Mouse (Mus musculus): Measurements from ENCODE around the gene Aplf. TPM values are rescaled to one million over a fixed set of nuclear protein-coding genes. Genes with fewer than 3 reads are reported as not detected.
"Not testable (repeated sequence)": the region's sequence is repeated elsewhere in the genome, so short reads cannot be mapped to it uniquely, and the experiment has no call there.

The Aplf gene
- polyA plus RNA-seq, 1 experiment from 2014 or later = 14.9 TPM

DNA sequence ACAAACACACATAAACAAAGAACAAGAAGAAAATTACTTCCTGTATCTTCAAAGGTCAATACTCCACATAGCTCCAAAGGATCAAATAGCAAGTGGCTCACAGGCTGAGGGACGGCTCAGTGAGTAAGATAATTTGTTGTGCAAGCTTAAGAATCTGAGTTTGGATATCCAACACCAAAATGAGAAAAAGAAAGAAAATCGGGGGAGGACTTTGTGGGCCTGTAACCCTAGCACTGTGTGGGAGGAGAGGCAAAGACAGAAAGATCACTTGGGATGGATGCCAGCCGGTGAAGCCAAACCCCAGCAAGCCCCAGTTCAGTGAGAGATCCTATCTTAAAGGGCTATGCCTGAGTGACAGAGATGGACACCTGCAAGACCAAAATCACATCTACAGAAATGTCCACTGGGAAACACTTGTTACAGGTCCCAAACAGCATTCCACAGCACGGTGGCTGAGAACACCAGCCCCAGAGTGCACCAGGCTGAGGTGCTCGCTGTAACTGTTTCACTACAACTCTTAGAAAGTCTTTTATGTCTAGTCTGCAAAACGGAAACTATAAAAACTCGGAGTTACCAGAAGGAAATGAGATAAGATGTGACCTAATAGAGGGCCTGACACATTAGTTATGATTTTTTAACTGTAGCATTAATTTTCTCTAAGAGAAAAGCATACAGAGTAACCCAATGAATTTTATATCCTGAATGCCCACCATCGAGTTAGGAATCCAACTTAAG, 17.9 kb downstream of the Aplf start:
- Histone ChIP-seq H3K27ac (ENCODE audit: low read length) (no peak overlapping the region), H3K9ac (replicated peaks; ENCODE audit: low read depth, low read length) (no peak overlapping the region), H3K9me3 (ENCODE audit: control insufficient read depth, low read depth, low read length) (no peaks in the 10 kb centered on the region), H3K36me3 (ENCODE audit: control insufficient read depth, insufficient read depth, low read length) (no peaks in the 10 kb centered on the region), H3K27me3 (ENCODE audit: control insufficient read depth, insufficient read depth, low read length) (no peaks in the 10 kb centered on the region), H3K4me3 (ENCODE audit: low read depth, low read length) (no peak overlapping the region), H3K4me2 (replicated peaks; ENCODE audit: low read depth, low read length) (no peak overlapping the region), H3K4me1 (ENCODE audit: control insufficient read depth, insufficient read depth, low read length) (no peaks in the 10 kb centered on the region)
- ATAC-seq (ENCODE audit: insufficient number of reproducible peaks, insufficient read depth, low FRiP score, low read depth) = no peak
- WGBS = 46% methylated on average over 8 of the region's 8 CpGs

DNA sequence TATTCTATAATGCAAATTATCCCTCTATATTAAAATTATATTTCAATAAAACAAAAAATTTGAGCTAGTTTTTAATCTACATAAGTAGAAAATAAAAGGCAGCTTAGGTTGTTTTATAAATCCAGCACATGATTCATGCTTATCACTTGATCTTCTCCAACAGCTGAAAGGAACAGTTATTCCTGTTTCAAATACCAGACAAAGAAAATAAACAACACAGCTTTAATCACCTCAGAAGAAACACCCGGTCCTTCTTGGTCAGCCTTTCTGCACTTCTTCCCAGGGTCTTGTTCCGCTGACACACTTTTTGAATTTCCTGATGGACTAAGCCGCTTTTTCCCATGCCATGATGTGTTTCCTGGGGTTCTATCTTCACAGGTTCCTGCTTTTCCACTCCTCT, 18.5 kb downstream of the Aplf start:
- H3K4me2 ChIP-seq (replicated peaks; ENCODE audit: low read depth, low read length) = no peak overlapping the region
- H3K9ac ChIP-seq (replicated peaks; ENCODE audit: low read depth, low read length) = no peak overlapping the region
- no peaks in the 10 kb centered on the region for H3K27me3 ChIP-seq (ENCODE audit: control insufficient read depth, insufficient read depth, low read length)
- no peaks in the 10 kb centered on the region for H3K36me3 ChIP-seq (ENCODE audit: control insufficient read depth, insufficient read depth, low read length)
- 52% methylated on average over 3 of the region's 3 CpGs for WGBS
- no peaks in the 10 kb centered on the region for H3K4me1 ChIP-seq (ENCODE audit: control insufficient read depth, insufficient read depth, low read length)
- ATAC-seq (ENCODE audit: insufficient number of reproducible peaks, insufficient read depth, low FRiP score, low read depth) = no peak
- no peak overlapping the region for H3K4me3 ChIP-seq (ENCODE audit: low read depth, low read length)
- no peaks in the 10 kb centered on the region for H3K9me3 ChIP-seq (ENCODE audit: control insufficient read depth, low read depth, low read length)
- H3K27ac ChIP-seq (ENCODE audit: low read length) = no peak overlapping the region

DNA sequence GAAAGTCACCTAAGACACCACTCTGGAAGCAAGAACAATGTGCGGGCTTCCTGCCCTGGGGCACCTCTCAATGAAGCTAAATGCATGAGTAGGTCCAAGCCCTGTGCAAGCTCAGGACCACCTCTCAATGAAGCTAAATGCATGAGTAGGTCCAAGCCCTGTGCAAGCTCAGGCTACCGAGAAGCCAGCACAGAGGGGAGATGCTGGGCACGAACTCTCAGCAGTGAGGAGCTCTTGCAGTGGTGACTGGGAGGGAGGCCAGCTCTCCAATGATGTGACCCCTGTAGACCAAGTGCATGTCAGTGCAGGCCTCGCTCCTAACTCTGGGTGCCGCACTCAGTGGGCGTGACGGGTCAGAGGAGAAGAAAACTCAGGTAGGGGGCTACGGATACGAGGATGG, 19.3 kb downstream of the Aplf start:
- Histone ChIP-seq H3K9me3 (ENCODE audit: control insufficient read depth, low read depth, low read length) (no peaks in the 10 kb centered on the region), H3K4me3 (ENCODE audit: low read depth, low read length) (no peak overlapping the region), H3K4me2 (replicated peaks; ENCODE audit: low read depth, low read length) (no peak overlapping the region), H3K4me1 (ENCODE audit: control insufficient read depth, insufficient read depth, low read length) (no peaks in the 10 kb centered on the region), H3K27ac (ENCODE audit: low read length) (no peak overlapping the region), H3K9ac (replicated peaks; ENCODE audit: low read depth, low read length) (no peak overlapping the region), H3K36me3 (ENCODE audit: control insufficient read depth, insufficient read depth, low read length) (no peaks in the 10 kb centered on the region), H3K27me3 (ENCODE audit: control insufficient read depth, insufficient read depth, low read length) (no peaks in the 10 kb centered on the region)
- 97% methylated on average over 9 of the region's 9 CpGs for WGBS
- ATAC-seq (ENCODE audit: insufficient number of reproducible peaks, insufficient read depth, low FRiP score, low read depth) = no peak

DNA sequence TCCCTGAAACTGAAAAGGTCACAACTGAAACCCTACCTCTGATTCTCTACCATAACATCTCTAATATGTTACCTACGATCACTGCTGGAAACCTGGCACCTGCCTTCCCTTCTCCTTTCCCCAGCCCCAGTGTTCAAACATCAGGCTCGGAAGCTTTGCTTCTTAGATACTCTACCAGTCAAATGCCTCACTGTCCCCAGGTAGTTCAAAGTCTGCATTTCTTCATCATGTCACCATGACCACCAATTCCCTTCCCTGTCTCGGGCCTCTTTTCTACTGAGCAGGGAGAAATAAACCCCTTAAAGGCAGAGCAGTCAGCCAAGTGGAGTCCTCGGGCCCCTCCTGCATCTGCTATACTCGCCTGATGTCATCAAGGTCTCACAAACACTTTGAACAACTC, 20.2 kb downstream of the Aplf start:
- no peaks in the 10 kb centered on the region for H3K4me1 ChIP-seq (ENCODE audit: control insufficient read depth, insufficient read depth, low read length)
- no peak for ATAC-seq (ENCODE audit: insufficient number of reproducible peaks, insufficient read depth, low FRiP score, low read depth)
- H3K4me3 ChIP-seq (ENCODE audit: low read depth, low read length) = no peak overlapping the region
- H3K27me3 ChIP-seq (ENCODE audit: control insufficient read depth, insufficient read depth, low read length) = no peaks in the 10 kb centered on the region
- H3K27ac ChIP-seq (ENCODE audit: low read length) = no peak overlapping the region
- 87% methylated on average over 5 of the region's 5 CpGs for WGBS
- H3K9me3 ChIP-seq (ENCODE audit: control insufficient read depth, low read depth, low read length) = no peaks in the 10 kb centered on the region
- no peaks in the 10 kb centered on the region for H3K36me3 ChIP-seq (ENCODE audit: control insufficient read depth, insufficient read depth, low read length)
- H3K4me2 ChIP-seq (replicated peaks; ENCODE audit: low read depth, low read length) = no peak overlapping the region
- no peak overlapping the region for H3K9ac ChIP-seq (replicated peaks; ENCODE audit: low read depth, low read length)

DNA sequence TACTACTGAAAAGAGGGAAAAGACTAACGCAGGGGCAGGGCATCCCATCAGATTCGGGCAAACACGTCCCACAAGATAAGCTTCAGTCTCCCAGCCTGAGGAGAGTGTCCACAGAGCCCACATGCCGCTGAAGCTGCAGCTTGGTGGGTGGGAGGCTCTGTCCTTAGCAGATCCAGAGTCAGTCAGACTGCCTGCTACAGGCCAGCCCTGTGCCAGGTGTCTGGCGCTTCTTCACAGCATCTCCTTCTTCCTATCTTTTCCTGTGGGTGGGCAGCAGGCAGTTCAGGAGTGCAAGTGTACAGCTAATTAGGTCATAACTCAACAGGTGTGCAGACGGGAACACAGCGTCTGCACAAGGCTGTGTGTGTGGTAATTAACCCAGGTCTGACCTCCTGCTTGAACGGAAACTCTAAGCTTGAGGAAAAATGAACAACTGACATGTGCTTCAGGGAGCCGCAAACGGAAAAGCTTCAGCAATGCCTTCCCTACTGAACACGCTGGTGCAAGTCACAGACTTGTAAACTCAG, 33.8 kb downstream of the Aplf start:
- H3K27me3 ChIP-seq (ENCODE audit: control insufficient read depth, insufficient read depth, low read length) = no peaks in the 10 kb centered on the region
- no peak for ATAC-seq (ENCODE audit: insufficient number of reproducible peaks, insufficient read depth, low FRiP score, low read depth)
- H3K27ac ChIP-seq (ENCODE audit: low read length) = no peak overlapping the region
- no peak overlapping the region for H3K4me3 ChIP-seq (ENCODE audit: low read depth, low read length)
- H3K9me3 ChIP-seq (ENCODE audit: control insufficient read depth, low read depth, low read length) = no peaks in the 10 kb centered on the region
- H3K4me1 ChIP-seq (ENCODE audit: control insufficient read depth, insufficient read depth, low read length) = no peaks in the 10 kb centered on the region
- WGBS = 29% methylated on average over 11 of the region's 11 CpGs
- H3K36me3 ChIP-seq (ENCODE audit: control insufficient read depth, insufficient read depth, low read length) = no peaks in the 10 kb centered on the region; the same call in 1 of the 2 replicates
- H3K4me2 ChIP-seq (replicated peaks; ENCODE audit: low read depth, low read length) = no peak overlapping the region
- H3K9ac ChIP-seq (replicated peaks; ENCODE audit: low read depth, low read length) = no peak overlapping the region

DNA sequence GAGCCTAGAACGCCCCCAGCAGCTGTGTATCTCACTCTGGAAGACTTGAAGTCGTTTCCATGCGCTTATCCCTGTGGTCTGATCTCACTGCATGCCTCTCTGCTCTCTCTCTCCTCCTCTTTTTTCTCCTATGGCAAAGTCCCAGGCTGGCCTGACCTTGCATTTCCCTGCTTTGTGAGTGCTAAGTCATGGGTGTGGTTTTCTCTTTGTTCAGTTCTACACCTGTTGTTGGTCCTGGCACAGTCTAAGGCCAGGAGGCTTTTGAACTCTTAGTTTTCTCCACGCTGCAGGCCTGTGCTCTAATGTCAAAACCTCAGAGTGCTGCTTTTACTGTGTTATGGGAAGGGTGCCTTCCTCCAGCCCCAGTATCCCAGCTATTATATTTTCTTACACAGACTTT, 39.8 kb downstream of the Aplf start:
- WGBS = 70% methylated on average over 4 of the region's 4 CpGs
- Histone ChIP-seq H3K27ac (ENCODE audit: low read length) (no peak overlapping the region), H3K4me2 (replicated peaks; ENCODE audit: low read depth, low read length) (no peak overlapping the region), H3K9me3 (ENCODE audit: control insufficient read depth, low read depth, low read length) (no peaks in the 10 kb centered on the region), H3K9ac (replicated peaks; ENCODE audit: low read depth, low read length) (no peak overlapping the region), H3K27me3 (ENCODE audit: control insufficient read depth, insufficient read depth, low read length) (no peaks in the 10 kb centered on the region), H3K4me1 (ENCODE audit: control insufficient read depth, insufficient read depth, low read length) (no peaks in the 10 kb centered on the region), H3K36me3 (ENCODE audit: control insufficient read depth, insufficient read depth, low read length) (no peaks in the 10 kb centered on the region), H3K4me3 (ENCODE audit: low read depth, low read length) (no peak overlapping the region)
- no peak for ATAC-seq (ENCODE audit: insufficient number of reproducible peaks, insufficient read depth, low FRiP score, low read depth)

DNA sequence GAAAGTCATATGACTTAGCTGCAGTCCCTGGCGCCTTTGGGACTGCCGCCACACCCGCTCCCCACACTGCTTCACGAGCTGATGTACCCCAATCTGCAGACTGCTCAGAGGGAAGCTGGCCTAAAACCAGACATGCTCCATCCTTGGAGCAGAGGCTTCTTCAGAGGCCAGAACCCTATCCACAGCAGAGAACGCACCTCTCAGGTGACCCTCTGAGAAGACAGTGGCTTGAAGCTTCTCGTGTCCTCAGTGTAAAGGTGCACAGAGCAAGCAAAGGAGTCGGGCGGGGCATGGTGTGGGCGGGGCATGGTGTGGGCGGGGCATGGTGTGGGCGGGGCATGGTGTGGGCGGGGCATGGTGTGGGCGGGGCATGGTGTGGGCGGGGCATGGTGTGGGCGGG, 43.1 kb downstream of the Aplf start:
- H3K9me3 ChIP-seq (ENCODE audit: control insufficient read depth, low read depth, low read length); H3K27ac ChIP-seq (ENCODE audit: low read length); H3K4me3 ChIP-seq (ENCODE audit: low read depth, low read length); H3K4me1 ChIP-seq (ENCODE audit: control insufficient read depth, insufficient read depth, low read length); H3K9ac ChIP-seq (replicated peaks; ENCODE audit: low read depth, low read length); H3K4me2 ChIP-seq (replicated peaks; ENCODE audit: low read depth, low read length); H3K27me3 ChIP-seq (ENCODE audit: control insufficient read depth, insufficient read depth, low read length); ATAC-seq (ENCODE audit: insufficient number of reproducible peaks, insufficient read depth, low FRiP score, low read depth); H3K36me3 ChIP-seq (ENCODE audit: control insufficient read depth, insufficient read depth, low read length): not testable (repeated sequence)
- 73% methylated on average over 13 of the region's 15 CpGs for WGBS

DNA sequence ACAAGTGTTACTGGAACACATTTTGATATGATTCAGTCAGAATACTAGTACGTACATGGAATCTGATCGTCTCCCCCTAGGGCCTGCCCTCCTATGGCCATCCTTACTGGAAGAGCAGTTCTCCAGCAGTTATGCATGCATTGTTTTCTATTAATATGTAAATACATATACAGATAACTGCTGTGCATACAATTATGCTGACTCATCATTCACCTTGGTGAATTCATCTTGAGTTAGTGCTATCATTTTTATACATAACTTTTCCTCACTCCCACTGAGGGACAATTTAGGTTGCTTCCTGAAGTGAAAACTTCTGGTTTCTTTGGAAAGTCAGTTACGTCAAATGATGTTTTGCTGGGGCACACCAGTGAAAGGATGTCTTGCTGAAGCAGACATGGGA, 48.8 kb downstream of the Aplf start:
- WGBS = 94% methylated on average over 3 of the region's 3 CpGs
- Histone ChIP-seq H3K4me1 (ENCODE audit: control insufficient read depth, insufficient read depth, low read length) (peaks cover 13% of the 10 kb centered on the region; the same call in 1 of the 2 replicates), H3K9me3 (ENCODE audit: control insufficient read depth, low read depth, low read length) (no peaks in the 10 kb centered on the region), H3K36me3 (ENCODE audit: control insufficient read depth, insufficient read depth, low read length) (no peaks in the 10 kb centered on the region), H3K4me2 (replicated peaks; ENCODE audit: low read depth, low read length) (no peak overlapping the region), H3K9ac (replicated peaks; ENCODE audit: low read depth, low read length) (no peak overlapping the region), H3K4me3 (ENCODE audit: low read depth, low read length) (no peak overlapping the region), H3K27ac (ENCODE audit: low read length) (no peak overlapping the region), H3K27me3 (ENCODE audit: control insufficient read depth, insufficient read depth, low read length) (no peaks in the 10 kb centered on the region)
- ATAC-seq (ENCODE audit: insufficient number of reproducible peaks, insufficient read depth, low FRiP score, low read depth) = no peak

DNA sequence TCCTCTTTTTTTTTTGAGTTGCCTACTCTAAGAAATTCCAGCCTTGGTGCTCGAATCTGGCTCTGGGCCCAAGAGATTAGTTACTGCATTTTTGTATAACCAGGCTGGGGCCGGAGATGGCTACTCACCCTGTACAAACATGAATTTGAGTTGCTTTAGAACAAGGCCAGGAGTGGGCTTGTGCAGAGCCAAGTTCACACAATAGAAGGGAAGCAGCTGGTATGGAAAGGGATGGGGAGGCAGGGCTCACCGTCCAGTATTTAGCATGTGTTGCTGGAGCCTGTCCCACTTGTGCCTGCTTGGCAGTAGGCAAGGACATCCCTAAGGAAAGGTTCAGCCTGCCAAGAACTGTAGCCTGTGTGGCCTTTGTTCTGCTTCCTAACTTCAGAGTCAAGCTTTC, 50.7 kb downstream of the Aplf start:
- peaks cover 13% of the 10 kb centered on the region; the same call in 1 of the 2 replicates for H3K4me1 ChIP-seq (ENCODE audit: control insufficient read depth, insufficient read depth, low read length)
- peak overlapping the region; percentile 69 for H3K27ac ChIP-seq (ENCODE audit: low read length)
- H3K4me3 ChIP-seq (ENCODE audit: low read depth, low read length) = no peak overlapping the region
- H3K36me3 ChIP-seq (ENCODE audit: control insufficient read depth, insufficient read depth, low read length) = no peaks in the 10 kb centered on the region
- peak; percentile 46; the same call in 1 of the 2 replicates for ATAC-seq (ENCODE audit: insufficient number of reproducible peaks, insufficient read depth, low FRiP score, low read depth)
- H3K9me3 ChIP-seq (ENCODE audit: control insufficient read depth, low read depth, low read length) = no peaks in the 10 kb centered on the region
- no peak overlapping the region for H3K9ac ChIP-seq (replicated peaks; ENCODE audit: low read depth, low read length)
- H3K4me2 ChIP-seq (replicated peaks; ENCODE audit: low read depth, low read length) = no peak overlapping the region
- no peaks in the 10 kb centered on the region for H3K27me3 ChIP-seq (ENCODE audit: control insufficient read depth, insufficient read depth, low read length)
- WGBS = 18% methylated on average over 3 of the region's 3 CpGs

Data from stomach, embryonic 14.5 days (tissue).